Mouse (Mus musculus) spleen, adult 2 months (tissue): Measurements from ENCODE around the gene Tmem44.

Source experiments
- CTCF ChIP-seq: fragments of 200-500 bp; IDR thresholded peaks from 2 replicates; pipeline ENCODE4 v1.5.1; 2011; ENCODE audit warnings: mild to moderate bottlenecking, inconsistent platforms; ENCODE audit not compliant: insufficient read depth, insufficient read length, insufficient replicate concordance; ENCODE audit errors: extremely low read depth
- POLR2A ChIP-seq: fragments of 200-500 bp; IDR thresholded peaks from 2 replicates; pipeline ENCODE4 v1.6.1; 2011; ENCODE audit warnings: low read depth, low read length, inconsistent platforms

GRCm38 (mm10) chr16:30591990-30592389 is 41.3 kb upstream of the Tmem44 start:
- TF ChIP-seq CTCF (no peak), POLR2A (no peak)
